Mouse (Mus musculus): ENCODE measurements around the gene Rnf5. TPM values are rescaled to one million over a fixed set of nuclear protein-coding genes. Genes with fewer than 3 reads are reported as not detected.

Gene Rnf5
- polyA plus RNA-seq, 1 experiment, result 37.1 TPM

DNA sequence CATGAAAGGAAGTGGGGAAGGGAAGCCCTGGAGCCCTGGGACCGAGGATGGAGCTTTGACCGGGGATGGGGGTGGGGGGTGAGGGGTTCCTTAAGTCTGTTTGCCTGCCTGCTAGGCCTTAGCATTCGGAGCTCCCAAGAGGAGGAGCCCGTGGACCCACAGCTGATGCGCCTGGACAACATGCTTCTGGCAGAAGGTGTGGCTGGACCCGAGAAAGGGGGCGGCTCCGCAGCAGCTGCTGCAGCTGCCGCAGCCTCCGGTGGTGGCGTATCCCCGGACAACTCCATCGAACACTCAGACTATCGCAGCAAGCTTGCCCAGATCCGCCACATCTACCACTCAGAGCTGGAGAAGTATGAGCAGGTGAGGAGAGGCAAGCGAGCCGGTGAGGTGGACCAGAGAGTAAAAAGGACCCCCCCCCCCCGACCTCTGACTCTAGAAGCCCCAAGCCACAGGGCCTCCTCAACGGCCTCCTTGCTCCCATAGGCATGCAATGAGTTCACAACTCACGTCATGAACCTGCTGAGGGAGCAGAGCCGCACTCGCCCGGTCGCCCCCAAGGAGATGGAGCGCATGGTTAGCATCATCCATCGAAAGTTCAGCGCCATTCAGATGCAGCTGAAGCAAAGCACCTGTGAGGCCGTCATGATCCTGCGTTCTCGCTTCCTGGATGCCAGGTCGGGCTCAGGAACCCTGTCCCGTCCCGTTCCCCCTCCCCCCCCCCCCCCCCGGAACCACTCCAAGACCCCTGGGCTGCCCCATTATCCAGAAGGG is 9.6 kb downstream of the Rnf5 start:
- Histone ChIP-seq H3K79me2 (ENCODE audit: control insufficient read depth, insufficient read depth) (no peaks in the 10 kb centered on the region), H3ac (ENCODE audit: control insufficient read depth, insufficient read length) (no peak overlapping the region), H3K36me3 (ENCODE audit: control insufficient read depth, insufficient read depth) (no peaks in the 10 kb centered on the region)

DNA sequence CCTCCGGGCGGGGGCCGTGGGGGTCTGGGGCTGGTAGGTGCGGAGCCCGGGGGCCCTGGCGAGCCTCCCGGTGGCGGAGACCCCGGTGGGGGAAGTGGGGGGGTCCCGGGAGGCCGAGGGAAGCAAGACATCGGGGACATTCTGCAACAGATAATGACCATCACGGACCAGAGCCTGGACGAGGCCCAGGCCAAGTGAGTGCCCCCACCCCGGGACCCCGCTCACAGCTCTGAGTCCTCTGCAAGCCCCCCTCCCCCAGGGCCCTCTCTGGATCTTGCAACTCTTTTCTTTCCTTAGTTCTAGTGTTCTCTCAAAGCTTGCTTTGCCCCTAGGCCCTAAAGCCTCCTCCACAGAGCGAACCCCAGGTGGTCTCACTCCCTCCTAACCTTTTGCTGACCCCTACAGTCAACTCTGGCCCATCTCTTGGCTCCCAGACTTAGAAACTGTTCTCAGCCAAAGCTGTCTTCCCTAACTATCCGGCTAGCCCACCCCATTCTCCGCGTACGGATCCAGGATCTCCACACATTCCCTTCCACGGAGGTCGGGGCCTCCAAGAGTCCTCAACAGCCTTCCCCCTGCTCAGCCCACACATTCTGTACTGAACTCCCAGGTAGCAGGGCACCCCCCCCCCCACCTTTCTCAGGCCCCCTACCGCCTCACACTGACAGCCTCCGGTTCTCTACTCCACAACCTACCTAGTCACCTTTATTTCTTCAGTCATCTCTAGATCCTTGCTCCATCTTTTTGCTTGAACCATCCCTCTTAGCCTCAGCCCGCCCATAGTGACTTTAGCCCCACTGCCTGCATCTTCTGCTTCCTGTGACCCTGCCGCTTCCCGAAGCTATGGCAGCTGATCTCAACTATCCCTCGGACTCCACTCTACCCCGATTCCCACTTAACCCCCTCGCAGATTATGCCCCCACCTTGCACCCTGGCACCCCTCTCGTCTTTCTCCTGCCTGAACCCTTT is 10.6 kb downstream of the Rnf5 start:
- peak overlapping the region; percentile 42 for H3K4me3 ChIP-seq

More for the DNA sequence above, 9.6 kb downstream of the Rnf5 start:
- H3K4me3 ChIP-seq, result peak overlapping the region; percentile 42
- peak; percentile 56 for TF ChIP-seq TCF3 (IDR thresholded peaks at IDR 0.05; ENCODE audit: insufficient read length, low read depth)
- peak in 2 of 3 experiments; percentile 86 to 92 for TF ChIP-seq MYOG (IDR thresholded peaks at IDR 0.05; ENCODE audit: control insufficient read depth in 1 of 3, insufficient read depth in 1 of 3, insufficient read length in 2 of 3, low read depth in 2 of 3)
- no peak for TF ChIP-seq TCF12 (IDR thresholded peaks at IDR 0.05; ENCODE audit: insufficient read depth, poor library complexity, severe bottlenecking)
- TF ChIP-seq E2F4 (IDR thresholded peaks at IDR 0.05; ENCODE audit: insufficient read depth), result no peak
- no peak for TF ChIP-seq CEBPB (IDR thresholded peaks at IDR 0.05; ENCODE audit: insufficient read depth, poor library complexity, severe bottlenecking)
- no peak for TF ChIP-seq USF1 (IDR thresholded peaks at IDR 0.05; ENCODE audit: low read depth)
- TF ChIP-seq MYOD1 (IDR thresholded peaks at IDR 0.05; ENCODE audit: control insufficient read depth in 1 of 3, insufficient read length in 2 of 3, low read depth in 2 of 3), result peak in 2 of 3 experiments; percentile 80 to 93
- H3K27me3 ChIP-seq (ENCODE audit: control insufficient read depth, insufficient read depth, insufficient read length), result no peaks in the 10 kb centered on the region
- peak overlapping the region; percentile 99 for H3K4me2 ChIP-seq (ENCODE audit: low read depth)

DNA sequence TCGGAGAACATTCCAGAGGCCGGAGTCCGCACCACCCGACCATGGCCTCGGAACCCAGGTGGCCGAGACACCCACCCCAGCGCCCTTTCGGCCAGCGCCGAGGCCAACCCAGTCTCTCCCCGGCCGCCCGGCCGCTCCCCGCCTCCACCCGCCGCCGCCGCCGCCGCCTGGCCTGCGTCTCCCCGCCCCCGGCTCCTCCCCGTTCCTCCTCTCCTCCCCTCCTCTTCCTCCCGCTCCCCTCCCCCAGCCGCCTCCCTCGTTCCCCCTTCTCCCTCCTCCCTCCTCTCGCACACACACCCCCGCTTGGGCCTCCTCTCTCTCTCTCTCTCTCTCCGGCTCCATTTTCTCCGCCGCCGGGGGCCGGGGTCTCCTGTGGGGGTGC is 11.5 kb downstream of the Rnf5 start:
- Histone ChIP-seq H3K27me3 (ENCODE audit: control insufficient read depth, insufficient read depth, insufficient read length) (no peaks in the 10 kb centered on the region), H3K36me3 (ENCODE audit: control insufficient read depth, insufficient read depth) (no peaks in the 10 kb centered on the region), H3K4me3 (peak overlapping the region; percentile 42), H3K79me2 (ENCODE audit: control insufficient read depth, insufficient read depth) (no peaks in the 10 kb centered on the region), H3K4me2 (ENCODE audit: low read depth) (peak overlapping the region; percentile 99), H3ac (ENCODE audit: control insufficient read depth, insufficient read length) (peak overlapping the region; percentile 74)
- TF ChIP-seq POLR2AphosphoS2 (IDR thresholded peaks at IDR 0.05; ENCODE audit: insufficient read length, low read depth) (peak; percentile 83), POLR2A (IDR thresholded peaks at IDR 0.05; ENCODE audit: insufficient read length, low read depth) (peak; percentile 88), E2F4 (IDR thresholded peaks at IDR 0.05; ENCODE audit: insufficient read depth) (no peak)

More for the DNA sequence above, 10.6 kb downstream of the Rnf5 start:
- TF ChIP-seq USF1 (IDR thresholded peaks at IDR 0.05; ENCODE audit: low read depth) (no peak), CEBPB (IDR thresholded peaks at IDR 0.05; ENCODE audit: insufficient read depth, poor library complexity, severe bottlenecking) (no peak), TCF12 (IDR thresholded peaks at IDR 0.05; ENCODE audit: insufficient read depth, poor library complexity, severe bottlenecking) (no peak), POLR2AphosphoS2 (IDR thresholded peaks at IDR 0.05; ENCODE audit: insufficient read length, low read depth) (no peak), POLR2A (IDR thresholded peaks at IDR 0.05; ENCODE audit: insufficient read length, low read depth) (no peak), TCF3 (IDR thresholded peaks at IDR 0.05; ENCODE audit: insufficient read length, low read depth) (no peak), SRF (IDR thresholded peaks at IDR 0.05; ENCODE audit: control insufficient read depth, insufficient read length, low read depth) (no peak), REST (IDR thresholded peaks at IDR 0.05; ENCODE audit: insufficient read depth, insufficient read length) (no peak), MAX (IDR thresholded peaks at IDR 0.05; ENCODE audit: low read depth) (no peak), MYOG (IDR thresholded peaks at IDR 0.05; ENCODE audit: control insufficient read depth in 1 of 3, insufficient read depth in 1 of 3, insufficient read length in 2 of 3, low read depth in 2 of 3) (no peak), E2F4 (IDR thresholded peaks at IDR 0.05; ENCODE audit: insufficient read depth) (no peak), MYOD1 (IDR thresholded peaks at IDR 0.05; ENCODE audit: control insufficient read depth in 1 of 3, insufficient read length in 2 of 3, low read depth in 2 of 3) (no peak)
- Histone ChIP-seq H3ac (ENCODE audit: control insufficient read depth, insufficient read length) (peak overlapping the region; percentile 74), H3K4me2 (ENCODE audit: low read depth) (peak overlapping the region; percentile 99), H3K79me2 (ENCODE audit: control insufficient read depth, insufficient read depth) (no peaks in the 10 kb centered on the region), H3K36me3 (ENCODE audit: control insufficient read depth, insufficient read depth) (no peaks in the 10 kb centered on the region), H3K27me3 (ENCODE audit: control insufficient read depth, insufficient read depth, insufficient read length) (no peaks in the 10 kb centered on the region)

DNA sequence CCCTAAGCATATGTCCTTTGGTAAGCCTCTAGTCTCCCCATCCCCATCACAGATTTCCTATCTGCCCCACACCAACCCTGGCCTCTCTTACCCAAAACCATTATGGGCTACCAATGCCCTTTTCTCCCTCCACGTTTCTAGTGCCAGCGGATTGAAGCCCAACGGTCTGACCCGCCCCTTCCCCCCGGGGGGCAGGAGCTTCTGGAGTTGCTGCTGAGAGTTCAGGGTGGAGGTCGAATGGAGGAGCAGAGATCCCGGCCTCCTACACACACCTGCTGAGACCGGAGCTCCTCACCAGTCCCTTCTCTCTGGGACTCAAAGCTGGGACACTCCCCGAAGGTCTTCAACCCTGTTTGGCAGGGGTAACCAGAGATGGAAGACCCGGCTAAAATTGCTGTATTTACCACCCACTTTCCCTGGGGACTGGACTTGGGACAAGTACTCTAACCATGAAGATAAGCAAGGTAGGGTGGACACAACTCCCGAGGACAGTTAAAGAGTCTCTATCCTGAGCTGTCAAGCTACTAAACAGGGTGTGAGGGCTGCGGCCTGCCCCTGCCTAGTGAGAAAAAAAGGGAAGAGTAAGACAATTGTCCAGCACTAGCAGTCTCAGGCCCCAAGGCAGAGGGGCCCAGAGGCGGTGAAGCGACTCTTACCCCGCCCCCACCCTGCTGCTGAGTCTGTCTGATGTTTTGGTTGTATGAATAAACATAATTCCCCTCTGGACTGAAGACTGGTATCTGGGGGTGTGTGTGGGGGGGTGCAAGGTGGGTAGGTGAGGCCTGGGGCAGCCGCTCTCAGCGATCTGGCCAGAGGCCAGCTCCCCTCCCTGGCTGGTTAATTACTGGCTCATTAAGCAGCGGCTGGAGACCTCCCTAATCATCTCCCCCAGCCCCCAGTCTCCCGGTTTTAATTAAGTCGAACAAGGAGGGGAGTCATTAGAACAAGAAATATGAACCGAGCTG is 12.2 kb downstream of the Rnf5 start, which contains the start of gene Pbx2:
Pbx2 (plus strand) TSS at position 238 of the 965 bp plus-strand sequence.
- H3K27me3 ChIP-seq (ENCODE audit: control insufficient read depth, insufficient read depth, insufficient read length), result no peaks in the 10 kb centered on the region
- peak within 1 kb of the TSS; percentile 74 for H3ac ChIP-seq (ENCODE audit: control insufficient read depth, insufficient read length)
- peak within 1 kb of the TSS; percentile 95 for H3K4me2 ChIP-seq (ENCODE audit: low read depth)
- TF ChIP-seq TCF3 (IDR thresholded peaks at IDR 0.05; ENCODE audit: insufficient read length, low read depth) (no peak), TCF12 (IDR thresholded peaks at IDR 0.05; ENCODE audit: insufficient read depth, poor library complexity, severe bottlenecking) (no peak), MYOG (IDR thresholded peaks at IDR 0.05; ENCODE audit: control insufficient read depth in 1 of 3, insufficient read depth in 1 of 3, insufficient read length in 2 of 3, low read depth in 2 of 3) (no peak), CEBPB (IDR thresholded peaks at IDR 0.05; ENCODE audit: insufficient read depth, poor library complexity, severe bottlenecking) (no peak), USF1 (IDR thresholded peaks at IDR 0.05; ENCODE audit: low read depth) (no peak), MYOD1 (IDR thresholded peaks at IDR 0.05; ENCODE audit: control insufficient read depth in 1 of 3, insufficient read length in 2 of 3, low read depth in 2 of 3) (no peak), POLR2AphosphoS2 (IDR thresholded peaks at IDR 0.05; ENCODE audit: insufficient read length, low read depth) (no peak), POLR2A (IDR thresholded peaks at IDR 0.05; ENCODE audit: insufficient read length, low read depth) (no peak), REST (IDR thresholded peaks at IDR 0.05; ENCODE audit: insufficient read depth, insufficient read length) (no peak), MAX (IDR thresholded peaks at IDR 0.05; ENCODE audit: low read depth) (no peak), E2F4 (IDR thresholded peaks at IDR 0.05; ENCODE audit: insufficient read depth) (no peak), SRF (IDR thresholded peaks at IDR 0.05; ENCODE audit: control insufficient read depth, insufficient read length, low read depth) (no peak)
- H3K79me2 ChIP-seq (ENCODE audit: control insufficient read depth, insufficient read depth), result no peaks in the 10 kb centered on the region
- H3K36me3 ChIP-seq (ENCODE audit: control insufficient read depth, insufficient read depth), result no peaks in the 10 kb centered on the region
- peak within 1 kb of the TSS; percentile 42 for H3K4me3 ChIP-seq

All from myocyte (in vitro differentiated cells).